Mouse (Mus musculus) bone marrow, adult 2 months (tissue): ENCODE data around the gene H2-Q10.
"Not testable (repeated sequence)": the region's sequence is repeated elsewhere in the genome, so short reads cannot be mapped to it uniquely, and the experiment has no call there.

Source experiments
- CTCF ChIP-seq: fragments of 200-500 bp; IDR thresholded peaks from 2 replicates; pipeline ENCODE4 v1.5.1; 2011; ENCODE audit warnings: low read length, control low read depth; ENCODE audit not compliant: control insufficient read depth, insufficient read depth
- POLR2A ChIP-seq: fragments of 200-500 bp; IDR thresholded peaks from 2 replicates; pipeline ENCODE4 v1.6.1; 2011; ENCODE audit warnings: low read depth, mild to moderate bottlenecking, control low read depth, low read length, borderline replicate concordance; ENCODE audit not compliant: control insufficient read depth

GRCm38 (mm10) chr17:35430671-35431070 lies 39.2 kb upstream of the H2-Q10 start:
- TF ChIP-seq CTCF, POLR2A: not testable (repeated sequence)
